ENCODE assay signal across 8 mouse cellular contexts in genomic region chr17:5872506-5872905, GRCm38 (mm10). TPM values are rescaled to one million over a fixed set of nuclear protein-coding genes. Genes with fewer than 3 reads are reported as not detected.
DNase-seq lines count a peak whose midpoint lies in the region; ATAC-seq lines count a peak whose summit lies in the region.

No protein-coding gene starts in this region.

- no peaks in the 10 kb centered on the region for H3K9me3 ChIP-seq in forebrain, embryonic 14.5 days (replicated peaks; ENCODE audit: control insufficient read depth, low read length)
- H3K9me3 ChIP-seq in forebrain, embryonic 12.5 days, result no peaks in the 10 kb centered on the region
- H3K9me3 ChIP-seq in embryonic facial prominence, embryonic 13.5 days, result no peaks in the 10 kb centered on the region
- no peaks in the 10 kb centered on the region for H3K9me3 ChIP-seq in liver, embryonic 16.5 days (replicated peaks; ENCODE audit: control insufficient read depth, low read length)

- peak; percentile 71; the same call in 1 of the 2 replicates for ATAC-seq in forebrain, embryonic 14.5 days
- no peak for ATAC-seq in forebrain, embryonic 12.5 days (ENCODE audit: low FRiP score)
- peak; percentile 56; the same call in 1 of the 2 replicates for ATAC-seq in embryonic facial prominence, embryonic 13.5 days (ENCODE audit: insufficient number of reproducible peaks, insufficient read depth, low FRiP score, low TSS enrichment, low read depth)
- ATAC-seq in liver, embryonic 16.5 days (ENCODE audit: low read depth), result peak; percentile 84

- WGBS in forebrain, embryonic 14.5 days, result 55% methylated on average over 12 of the region's 12 CpGs
- WGBS in forebrain, embryonic 12.5 days, result 72% methylated on average over 12 of the region's 12 CpGs
- 54% methylated on average over 12 of the region's 12 CpGs for WGBS in embryonic facial prominence, embryonic 13.5 days
- WGBS in liver, embryonic 16.5 days (ENCODE audit: insufficient replicate concordance), result 62% methylated on average over 12 of the region's 12 CpGs

- H3K9ac ChIP-seq in forebrain, embryonic 14.5 days (ENCODE audit: low read length), result no peak overlapping the region
- no peak overlapping the region for H3K9ac ChIP-seq in forebrain, embryonic 12.5 days
- no peak overlapping the region for H3K9ac ChIP-seq in embryonic facial prominence, embryonic 13.5 days
- H3K9ac ChIP-seq in liver, embryonic 16.5 days (ENCODE audit: low read depth, low read length), result no peak overlapping the region

- DNase-seq in forebrain, embryonic 14.5 days (ENCODE audit: low spot score), result peak; percentile 46
- DNase-seq in T-cell, adult 2 months (ENCODE audit: low spot score), result peak; percentile 50
- peak; percentile 83 for DNase-seq in heart, postnatal 4 days
- peak; percentile 22 for DNase-seq in right cerebral cortex, postnatal 25 days
- no peak for DNase-seq in yolk sac, embryonic 10.5 days (ENCODE audit: low spot score)

- no peak overlapping the region for H3K4me3 ChIP-seq in forebrain, embryonic 14.5 days (ENCODE audit: low read depth, low read length)
- H3K4me3 ChIP-seq in forebrain, embryonic 12.5 days (replicated peaks), result no peak overlapping the region
- H3K4me3 ChIP-seq in embryonic facial prominence, embryonic 13.5 days, result no peak overlapping the region
- H3K4me3 ChIP-seq in liver, embryonic 16.5 days (ENCODE audit: low read depth, low read length), result no peak overlapping the region

- no peaks in the 10 kb centered on the region for H3K4me1 ChIP-seq in forebrain, embryonic 14.5 days (ENCODE audit: control insufficient read depth, insufficient read depth, low read length)
- H3K4me1 ChIP-seq in forebrain, embryonic 12.5 days, result 0 out of 2 replicates have a peak, but pooled peaks cover 2% of the 10 kb centered on the region
- H3K4me1 ChIP-seq in embryonic facial prominence, embryonic 13.5 days, result peaks cover 26% of the 10 kb centered on the region
- peaks cover 19% of the 10 kb centered on the region for H3K4me1 ChIP-seq in liver, embryonic 16.5 days (ENCODE audit: control insufficient read depth, low read depth, low read length)

- no peaks in the 10 kb centered on the region for H3K36me3 ChIP-seq in forebrain, embryonic 14.5 days (ENCODE audit: control insufficient read depth, insufficient read depth, low read length)
- no peaks in the 10 kb centered on the region for H3K36me3 ChIP-seq in forebrain, embryonic 12.5 days (replicated peaks)
- H3K36me3 ChIP-seq in embryonic facial prominence, embryonic 13.5 days, result no peaks in the 10 kb centered on the region
- H3K36me3 ChIP-seq in liver, embryonic 16.5 days (ENCODE audit: control insufficient read depth, insufficient read depth), result no peaks in the 10 kb centered on the region

- no peaks in the 10 kb centered on the region for H3K27me3 ChIP-seq in forebrain, embryonic 14.5 days (replicated peaks; ENCODE audit: control insufficient read depth, insufficient read depth, low read length)
- H3K27me3 ChIP-seq in forebrain, embryonic 12.5 days, result no peaks in the 10 kb centered on the region
- H3K27me3 ChIP-seq in embryonic facial prominence, embryonic 13.5 days, result no peaks in the 10 kb centered on the region
- no peaks in the 10 kb centered on the region for H3K27me3 ChIP-seq in liver, embryonic 16.5 days (ENCODE audit: control insufficient read depth, insufficient read depth, low read depth, low read length)

- no peak overlapping the region for H3K27ac ChIP-seq in forebrain, embryonic 14.5 days (ENCODE audit: low read depth, low read length)
- H3K27ac ChIP-seq in forebrain, embryonic 12.5 days, result no peak overlapping the region
- peak overlapping the region; percentile 17; the same call in 1 of the 2 replicates for H3K27ac ChIP-seq in embryonic facial prominence, embryonic 13.5 days
- H3K27ac ChIP-seq in liver, embryonic 16.5 days (ENCODE audit: low read length), result no peak overlapping the region

- H3K4me2 ChIP-seq in forebrain, embryonic 14.5 days (ENCODE audit: low read length), result no peak overlapping the region
- H3K4me2 ChIP-seq in forebrain, embryonic 12.5 days, result no peak overlapping the region
- no peak overlapping the region for H3K4me2 ChIP-seq in embryonic facial prominence, embryonic 13.5 days
- no peak overlapping the region for H3K4me2 ChIP-seq in liver, embryonic 16.5 days (ENCODE audit: low read depth, low read length)

RNA-seq across cellular contexts. Expression of gene Snx9, which starts 31.4 kb away (rescaled TPM):
- 6.7 and 6.8 TPM in 2 replicates for polyA plus RNA-seq in forebrain, embryonic 14.5 days (2014; fragmentation: Nextera tagmentation; extraction: Ambion mirVana)
- polyA plus RNA-seq in forebrain, embryonic 12.5 days (2016; fragmentation: Nextera tagmentation; extraction: Ambion mirVana), result 12.1 and 15.1 TPM in 2 replicates
- polyA plus RNA-seq in embryonic facial prominence, embryonic 13.5 days (2015; fragmentation: Nextera tagmentation; extraction: Ambion mirVana), result 22.9 and 23.4 TPM in 2 replicates
- total RNA-seq in heart, postnatal 4 days (2021), result 10 to 100 TPM; 38.0 to 39.0 TPM
- 9.9 and 10.5 TPM in 2 replicates for polyA plus RNA-seq in liver, embryonic 16.5 days (2015; fragmentation: Nextera tagmentation; extraction: Ambion mirVana)
